Mouse (Mus musculus): ENCODE data around the gene Osbpl9. TPM values are rescaled to one million over a fixed set of nuclear protein-coding genes. Genes with fewer than 3 reads are reported as not detected.

The Osbpl9 gene
- total RNA-seq, 2 experiments from 2014 or later = 48.3 to 54.0 TPM

DNA sequence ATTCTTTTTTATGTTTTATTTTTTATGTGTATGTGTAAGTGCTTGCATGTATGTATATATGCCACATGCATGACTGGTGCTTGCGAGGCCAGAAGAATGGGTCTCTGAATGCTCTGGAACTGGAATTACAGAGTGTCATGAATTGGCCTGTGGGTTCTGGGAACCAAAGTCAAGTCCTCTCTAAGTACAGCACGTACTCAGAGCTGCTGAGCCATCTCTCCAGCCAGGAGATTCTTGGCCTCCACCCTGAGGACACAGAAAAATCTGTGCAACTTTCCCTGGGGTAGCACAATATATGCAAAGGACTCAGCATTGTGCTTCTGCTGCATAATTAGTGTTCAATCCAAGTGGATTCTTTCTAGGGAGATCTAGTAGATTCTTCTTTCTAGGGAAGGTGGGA lies 8.2 kb upstream of the Osbpl9 start:
- DNase-seq (ENCODE audit: low spot score in 2 of 2) = no peak

DNA sequence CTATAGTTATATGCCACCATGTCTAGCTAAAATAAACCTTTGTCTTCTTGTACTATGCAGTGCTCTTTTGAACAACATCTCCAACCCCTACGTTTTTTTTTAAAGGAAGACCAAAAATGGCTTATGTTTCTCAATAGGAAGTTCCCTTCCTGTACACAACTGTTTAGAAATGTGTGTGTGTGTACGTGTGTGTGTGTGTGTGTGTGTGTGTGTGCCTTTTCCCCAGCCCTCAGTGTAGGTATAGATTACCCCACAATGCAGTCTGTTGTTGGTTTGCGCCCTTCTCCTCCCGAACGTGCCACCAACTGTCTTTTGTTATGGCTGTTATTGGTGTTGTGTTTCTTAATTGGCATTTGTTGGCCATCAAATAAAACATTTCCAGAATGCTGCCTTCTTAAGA lies 5.5 kb upstream of the Osbpl9 start:
- no peak for DNase-seq (ENCODE audit: low spot score in 2 of 2)

DNA sequence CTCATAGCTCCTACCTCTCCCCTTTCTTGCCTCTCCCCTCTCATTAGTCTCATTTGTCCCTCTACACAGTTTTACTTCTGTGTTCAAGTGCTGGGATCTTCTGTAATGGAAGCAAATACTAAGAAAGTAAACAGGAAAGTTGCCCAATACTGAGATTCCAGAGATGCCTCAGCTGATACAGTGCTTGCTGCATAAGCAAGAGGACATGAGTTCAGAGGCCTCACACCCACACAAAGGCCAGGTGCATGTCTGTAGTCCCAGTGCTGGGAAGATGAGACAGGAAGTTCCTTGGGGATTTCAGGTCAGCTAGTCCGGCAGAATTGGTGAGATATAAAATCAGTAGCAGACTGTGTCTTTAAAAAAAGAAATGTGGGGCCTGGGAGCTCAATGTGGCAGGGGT lies 2.3 kb upstream of the Osbpl9 start:
- DNase-seq (ENCODE audit: low spot score in 2 of 2) = no peak

DNA sequence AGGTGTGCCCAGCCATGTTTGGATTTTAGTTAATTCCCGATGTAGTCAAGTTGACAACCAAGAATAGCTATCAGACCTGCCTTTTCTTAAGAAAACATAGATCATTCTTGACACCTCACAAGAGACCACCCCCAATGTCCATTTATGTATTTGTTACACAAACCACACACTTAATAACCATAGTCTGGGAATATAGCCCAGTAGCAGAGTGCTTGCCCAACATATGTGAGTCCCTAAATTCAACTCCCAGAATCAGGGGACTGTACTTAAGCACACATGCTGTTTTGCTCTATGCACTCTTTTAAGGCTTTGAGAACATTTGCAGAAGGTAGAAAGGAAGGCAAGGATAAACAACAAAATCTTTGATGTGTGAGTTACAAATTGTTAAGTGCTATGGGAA lies 1.9 kb upstream of the Osbpl9 start:
- no peak for DNase-seq (ENCODE audit: low spot score in 2 of 2)

DNA sequence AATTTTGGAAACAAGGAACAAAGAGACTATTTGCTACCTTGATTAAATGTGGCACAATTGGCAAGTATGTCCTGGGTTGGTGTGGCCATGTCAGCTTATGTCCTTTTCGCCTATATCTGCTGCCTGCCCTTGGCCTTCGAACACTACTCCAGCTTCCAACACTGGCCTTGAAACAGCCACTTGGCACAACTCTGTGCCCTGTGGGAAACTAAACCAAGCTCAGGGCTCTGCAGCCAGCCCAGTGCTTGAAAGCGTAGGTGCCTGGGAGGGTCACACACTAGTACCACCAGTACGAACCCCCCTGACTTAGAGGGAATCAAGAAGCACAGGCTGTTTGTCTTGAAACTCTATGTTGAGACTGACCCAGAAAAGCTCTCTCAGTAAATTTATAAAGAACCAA lies 3.0 kb downstream of the Osbpl9 start:
- DNase-seq (ENCODE audit: low spot score in 2 of 2) = no peak

DNA sequence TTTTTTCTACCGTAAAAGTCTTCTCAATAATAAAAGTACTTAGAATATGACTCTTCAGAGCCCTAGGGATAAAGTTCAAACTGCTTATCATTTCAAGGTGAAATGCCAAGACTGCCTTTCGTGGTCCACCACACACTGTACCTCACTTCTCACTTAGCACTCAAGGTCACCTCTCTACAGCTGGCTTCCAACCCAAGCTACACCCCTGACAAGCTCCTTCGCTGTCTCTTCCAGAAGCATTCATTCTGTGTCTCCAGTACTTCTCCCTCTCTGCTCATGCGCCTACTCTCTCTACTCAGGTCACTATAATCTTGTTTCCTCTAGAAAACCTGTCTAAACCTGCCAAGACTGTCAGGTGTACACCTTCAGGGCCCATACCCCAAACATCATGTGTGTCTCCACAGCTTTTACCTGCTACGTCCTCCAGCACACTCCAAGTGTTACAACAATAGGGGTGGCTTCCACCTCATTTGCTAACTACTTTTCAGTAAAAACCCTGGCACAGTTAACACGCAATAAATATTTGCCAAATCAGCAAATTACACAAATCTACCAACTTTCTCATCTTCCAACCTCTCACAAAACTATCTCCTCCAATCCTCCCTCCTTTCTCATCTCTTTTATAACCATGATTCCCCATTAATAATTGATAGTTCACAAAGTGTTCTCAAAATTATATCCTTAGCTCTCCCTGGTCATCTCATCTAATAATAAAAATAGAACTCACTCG lies 6.0 kb downstream of the Osbpl9 start:
- DNase-seq (ENCODE audit: low spot score in 2 of 2) = no peak

DNA sequence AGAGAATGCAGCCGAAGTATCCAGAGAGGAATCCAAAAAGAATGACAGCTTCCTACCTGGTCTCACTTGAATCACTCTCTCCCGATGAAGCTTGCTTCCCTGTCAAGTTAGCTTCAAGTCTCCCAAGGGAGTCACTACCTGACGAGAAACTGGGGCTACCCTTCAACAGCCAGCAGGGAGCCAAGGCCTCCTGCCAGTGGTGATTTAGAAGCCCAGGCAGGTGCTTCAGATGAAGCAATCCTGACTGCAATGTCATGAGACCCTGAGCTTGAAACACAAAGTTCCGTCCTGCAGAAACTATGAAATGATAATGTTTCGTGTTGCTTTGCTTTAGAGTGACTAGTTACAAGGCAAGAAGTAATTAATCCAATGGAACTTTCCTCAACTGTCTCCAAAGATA lies 8.2 kb downstream of the Osbpl9 start:
- no peak for DNase-seq (ENCODE audit: low spot score in 2 of 2)

DNA sequence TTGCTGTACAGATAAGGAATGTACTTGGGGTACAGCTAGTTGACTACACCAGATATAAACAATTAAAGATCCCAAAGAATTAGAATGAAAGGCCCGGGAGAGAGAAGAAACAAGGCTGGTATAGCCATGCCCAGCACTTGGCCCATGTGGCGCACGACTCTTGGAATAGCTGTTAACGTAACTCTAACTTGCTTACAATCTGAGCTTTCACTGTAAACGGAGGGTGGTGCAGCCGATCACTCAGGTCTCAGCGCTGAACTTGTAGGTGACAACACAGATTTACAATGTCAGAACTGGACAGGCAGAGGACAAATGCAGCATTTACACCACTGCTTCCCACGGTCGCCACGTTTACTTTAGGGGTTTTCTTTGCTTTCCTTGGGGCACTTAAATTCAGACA lies 10.5 kb downstream of the Osbpl9 start:
- no peak for DNase-seq (ENCODE audit: low spot score in 2 of 2)

DNA sequence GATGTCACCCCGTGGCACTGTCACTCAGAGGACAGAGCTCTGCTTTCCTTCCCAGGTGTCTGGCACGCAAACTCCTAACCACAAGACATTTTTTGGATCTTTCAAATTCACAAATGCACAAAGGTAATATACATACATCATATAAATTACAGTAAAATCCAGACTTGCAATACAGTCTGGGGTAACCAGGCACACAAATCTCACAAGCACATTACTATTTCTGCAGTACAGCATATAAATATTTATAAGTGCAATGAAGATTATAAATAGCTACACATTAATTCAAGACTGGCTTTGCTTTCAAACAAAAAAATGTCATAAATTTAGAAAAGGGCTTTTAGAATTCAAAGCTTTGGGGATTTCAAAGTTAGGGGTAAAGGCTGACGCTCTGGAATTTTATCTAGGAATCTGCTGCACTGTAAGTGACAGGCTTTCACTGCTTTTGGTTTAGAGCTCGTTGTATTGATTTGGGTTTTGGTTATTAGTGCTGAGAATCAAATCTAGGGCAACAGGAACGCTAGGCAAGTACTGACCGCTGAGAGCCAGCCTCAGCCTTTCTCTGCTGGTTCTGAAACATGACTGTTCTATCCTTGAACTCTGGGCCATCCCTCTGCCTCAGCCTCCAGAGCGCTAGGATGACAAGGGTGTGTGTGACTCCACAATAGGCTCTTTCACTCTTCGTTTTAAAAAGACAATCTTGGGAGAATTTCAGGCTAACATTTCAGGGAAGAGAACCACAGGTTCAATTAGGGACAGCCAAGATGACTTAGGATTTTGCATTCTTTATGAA lies 16.3 kb downstream of the Osbpl9 start:
- DNase-seq (ENCODE audit: low spot score in 2 of 2) = no peak

DNA sequence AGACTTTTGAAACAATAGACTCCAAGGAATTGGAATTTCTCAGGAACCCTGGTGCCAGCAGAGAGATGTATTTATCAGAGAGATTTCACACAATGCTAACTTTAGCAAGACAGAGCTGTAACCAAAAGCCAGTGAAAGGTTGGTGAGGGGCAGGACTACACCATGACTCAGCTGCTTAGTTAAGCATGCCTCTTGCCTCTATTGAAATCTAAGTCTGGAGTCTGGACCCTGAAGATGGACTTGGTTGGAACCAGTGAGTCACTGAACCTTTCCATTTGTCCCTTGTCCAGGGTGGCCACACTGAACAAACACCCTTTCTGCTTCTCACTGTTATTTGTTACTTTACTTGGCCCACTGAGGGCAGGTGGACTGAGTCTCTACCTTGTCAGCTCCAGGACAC lies 26.4 kb downstream of the Osbpl9 start:
- DNase-seq (ENCODE audit: low spot score in 2 of 2) = no peak

DNA sequence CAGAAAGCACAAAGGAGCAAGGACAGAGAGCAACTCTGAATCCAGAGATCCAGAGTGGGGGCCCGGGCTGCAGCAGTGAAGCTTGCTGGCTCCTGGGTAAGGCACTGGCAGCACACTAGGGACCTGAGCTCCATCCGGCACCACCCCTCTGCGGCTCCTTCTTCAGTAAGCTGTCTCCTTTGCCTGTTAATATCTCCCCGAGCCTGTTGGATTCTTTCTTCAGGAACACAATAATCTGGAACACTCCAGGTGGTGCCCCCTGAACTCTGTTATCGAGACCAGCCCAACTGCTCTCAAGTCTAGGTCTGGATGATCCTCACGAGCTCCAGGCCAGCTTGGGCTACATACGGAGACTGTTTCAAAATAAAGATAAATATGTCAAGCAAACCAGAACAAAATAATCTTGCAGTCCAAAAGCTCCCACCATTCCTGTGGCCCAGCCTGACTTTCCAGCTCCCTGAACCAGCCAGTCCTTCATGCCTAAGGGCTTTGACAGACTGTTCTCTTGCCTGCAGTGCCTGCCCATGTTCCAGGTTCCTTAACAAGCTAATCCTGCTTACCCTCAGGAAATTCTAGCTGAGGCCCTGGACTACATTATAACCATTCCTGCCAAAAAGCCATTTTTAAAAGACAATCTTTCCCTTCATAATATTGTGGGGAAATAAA lies 28.2 kb downstream of the Osbpl9 start:
- DNase-seq (ENCODE audit: low spot score in 2 of 2) = no peak

DNA sequence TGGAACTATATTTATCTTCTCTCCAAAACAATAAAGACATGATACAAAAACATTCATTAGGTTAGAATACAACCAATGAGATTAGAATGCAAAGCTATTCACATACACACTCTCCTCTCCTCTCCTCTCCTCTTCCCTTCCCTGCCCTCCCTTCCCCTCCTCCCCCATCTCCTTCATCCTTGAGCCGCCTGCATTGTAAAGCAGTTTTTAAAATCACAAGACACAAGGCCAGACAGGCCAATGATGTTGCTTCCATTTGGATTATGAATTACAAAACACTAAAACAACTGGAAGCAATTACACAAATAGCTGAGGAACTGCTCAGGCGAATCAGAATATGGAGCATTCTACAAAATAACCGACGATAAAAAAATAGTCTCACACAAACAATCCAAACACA lies 28.7 kb downstream of the Osbpl9 start:
- DNase-seq (ENCODE audit: low spot score in 2 of 2) = no peak

DNA sequence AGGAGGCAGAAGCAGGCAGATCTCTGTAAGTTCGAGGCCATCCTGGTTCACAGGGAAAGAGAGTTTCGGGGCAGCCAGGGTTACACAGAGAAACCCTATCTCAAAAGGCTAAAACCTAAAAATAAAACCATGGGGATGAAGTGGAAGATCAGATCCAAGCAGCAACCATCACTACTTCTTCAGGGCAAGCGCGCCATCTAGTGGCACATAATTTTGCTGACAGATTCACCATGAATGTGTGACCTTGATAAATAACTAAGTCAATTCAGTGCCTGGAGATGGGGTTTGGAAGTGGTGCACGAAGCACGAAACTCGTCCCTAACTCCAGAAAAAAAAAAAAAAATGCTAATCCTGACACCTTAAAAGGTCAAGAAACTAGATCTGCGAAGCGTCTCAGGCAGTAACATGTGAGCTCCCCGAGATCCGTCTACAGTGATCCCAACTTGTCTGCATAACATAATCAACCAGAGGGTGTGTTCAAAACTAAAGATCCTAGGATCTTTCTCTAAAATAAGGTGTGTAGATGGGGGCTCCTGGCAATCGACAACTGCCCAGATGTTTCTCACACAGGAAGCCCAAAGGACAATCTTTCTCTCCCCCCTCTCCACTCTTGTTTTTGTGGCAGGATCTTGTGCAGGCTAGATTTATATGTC lies 36.4 kb downstream of the Osbpl9 start:
- peak; percentile 64 to 95 for DNase-seq (ENCODE audit: low spot score in 2 of 2)

DNA sequence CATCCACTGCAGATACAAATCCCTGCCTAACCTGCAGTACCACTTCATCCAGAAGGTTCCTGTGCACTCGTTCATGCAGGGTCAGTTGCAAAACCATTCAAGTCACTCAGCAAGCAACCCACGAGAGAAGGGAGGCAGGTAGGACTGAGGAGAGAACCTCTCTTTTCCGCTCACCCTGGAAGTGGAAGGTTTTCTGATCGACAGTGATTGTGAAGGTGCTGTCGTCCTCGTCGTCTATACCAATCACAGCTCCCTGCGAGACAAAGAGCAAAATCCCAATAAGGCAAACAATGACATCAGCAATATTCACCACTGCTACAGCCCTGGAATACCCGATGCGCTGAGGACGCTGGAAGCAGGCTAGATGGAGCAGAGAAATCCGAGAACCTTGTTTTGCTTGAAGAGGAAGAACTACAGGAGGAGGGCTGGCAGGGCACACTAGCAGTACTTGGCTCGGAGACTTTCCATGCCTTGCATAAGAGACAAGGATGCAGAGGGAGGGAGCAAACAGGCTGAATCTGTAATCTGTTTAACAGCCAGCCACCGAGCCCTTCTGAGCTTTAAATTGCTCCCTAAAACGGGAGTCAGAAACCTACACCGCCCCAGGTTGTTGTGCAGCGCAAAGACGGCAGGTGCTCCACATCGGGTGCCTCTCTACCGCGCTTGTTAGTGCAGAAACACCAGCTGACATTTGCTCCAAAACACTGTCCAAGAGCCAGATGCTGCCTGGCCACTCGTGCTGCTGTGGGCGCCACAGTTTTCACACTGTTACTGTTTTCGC lies 45.4 kb downstream of the Osbpl9 start:
- peak; percentile 32 to 59 for DNase-seq (ENCODE audit: low spot score in 2 of 2)

DNA sequence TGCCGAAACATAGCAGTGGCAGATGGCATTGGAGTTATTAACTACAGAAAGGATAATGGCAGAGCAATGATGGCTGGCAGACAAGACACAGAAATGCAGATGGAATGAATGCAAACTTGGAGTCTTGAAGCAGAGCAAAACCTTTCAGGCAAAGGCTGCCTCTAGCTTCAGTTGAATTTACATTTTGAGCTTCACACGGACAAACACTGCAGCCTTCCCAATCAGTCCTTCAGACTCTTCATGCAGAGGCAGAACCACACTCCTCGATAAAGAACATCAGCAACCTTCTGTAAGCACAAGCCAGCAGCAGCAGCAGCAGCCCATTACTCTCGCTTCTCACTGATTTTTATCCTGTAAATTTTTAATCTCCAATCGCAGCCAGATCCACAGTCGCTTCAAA lies 46.0 kb downstream of the Osbpl9 start:
- no peak for DNase-seq (ENCODE audit: low spot score in 2 of 2)

DNA sequence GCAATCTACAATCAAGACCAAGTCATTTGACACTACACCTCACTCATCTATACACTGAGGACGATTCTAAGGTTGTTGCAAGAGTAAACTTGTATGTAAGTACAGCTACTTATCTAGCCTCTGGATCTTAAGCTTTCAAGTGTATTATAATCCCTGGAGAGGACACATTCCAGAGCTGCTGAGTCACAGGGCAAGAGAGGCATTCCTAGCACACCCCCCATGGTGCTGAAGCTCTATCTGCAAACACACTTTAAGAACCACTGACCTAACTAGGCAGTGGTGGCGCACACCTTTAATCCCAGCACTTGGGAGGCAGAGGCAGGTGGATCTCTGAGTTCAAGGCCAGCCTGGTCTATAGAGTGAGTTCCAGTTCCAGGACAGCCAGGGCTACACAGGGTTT lies 51.9 kb downstream of the Osbpl9 start:
- DNase-seq (ENCODE audit: low spot score in 2 of 2) = no peak

DNA sequence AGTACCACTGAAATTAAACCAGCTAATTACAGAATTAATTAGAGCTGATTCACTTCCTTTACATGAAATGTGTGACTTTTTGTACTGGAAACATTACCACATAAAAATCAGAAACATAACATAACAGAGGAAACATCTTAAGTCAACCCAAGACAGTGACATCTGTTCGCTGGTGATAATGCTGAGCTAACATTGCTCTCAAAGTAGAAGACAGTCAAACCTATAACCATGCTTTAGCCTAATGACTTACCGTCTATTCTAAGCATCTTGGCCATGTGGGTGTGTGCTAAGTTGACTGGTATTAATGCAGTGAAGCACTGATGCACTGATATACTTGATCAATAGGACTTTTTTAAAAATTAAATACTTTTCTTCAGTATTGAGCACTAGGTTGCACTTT lies 52.7 kb downstream of the Osbpl9 start:
- no peak for DNase-seq (ENCODE audit: low spot score in 2 of 2)

DNA sequence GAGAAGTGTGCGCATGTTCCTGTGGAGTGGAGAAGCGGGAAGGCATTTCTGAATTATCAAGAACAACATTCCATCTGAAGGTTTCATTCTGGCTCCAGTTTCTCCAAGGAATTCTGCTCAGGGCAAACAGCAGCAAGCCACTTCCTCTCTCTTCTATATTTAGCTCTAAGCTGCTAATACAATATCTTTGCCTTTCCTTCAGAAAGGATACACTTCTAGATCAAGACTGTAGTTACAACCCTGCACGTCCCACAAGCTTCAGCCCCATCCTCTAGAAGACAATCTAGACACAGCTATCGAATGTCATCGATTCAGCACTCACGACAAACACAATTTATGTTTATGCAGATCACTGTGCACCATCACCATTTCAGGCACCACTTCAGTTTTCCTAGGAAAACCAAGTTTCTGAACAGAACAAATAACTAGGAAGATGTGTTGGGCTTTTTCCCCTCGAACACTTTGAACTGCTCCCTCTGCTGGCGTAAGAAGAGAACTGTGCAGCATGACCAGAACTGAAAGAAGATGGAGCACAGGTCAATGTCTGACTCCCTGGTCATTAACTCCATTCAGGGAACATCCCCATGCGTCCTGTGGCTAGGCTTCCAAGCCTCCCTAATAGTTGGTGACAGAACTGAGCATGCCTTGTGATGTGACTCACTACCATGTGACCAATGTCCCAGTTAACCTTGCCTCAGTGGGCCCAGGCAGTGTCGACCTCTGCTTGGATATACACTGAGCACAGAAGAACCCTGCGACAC lies 54.6 kb downstream of the Osbpl9 start:
- DNase-seq (ENCODE audit: low spot score in 2 of 2) = peak; percentile 18 to 41

DNA sequence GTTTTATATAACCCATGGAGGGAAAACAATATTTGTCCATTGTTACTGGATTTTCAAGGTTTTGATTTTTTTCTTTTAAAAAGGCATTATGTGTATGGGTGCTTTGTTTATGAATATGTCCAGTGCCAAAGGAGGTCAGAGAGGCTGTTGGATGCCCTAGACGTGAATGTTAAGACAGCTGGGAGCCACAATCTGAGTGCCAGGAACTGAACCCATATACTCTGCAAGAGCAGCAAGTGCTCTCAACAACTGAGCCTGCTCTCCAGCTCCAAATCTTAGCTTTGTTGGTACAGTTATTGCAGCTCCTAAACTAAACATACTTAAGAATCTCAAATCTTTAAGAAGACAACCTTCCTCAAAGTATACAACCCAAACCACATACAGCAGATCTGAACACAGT lies 59.0 kb downstream of the Osbpl9 start:
- DNase-seq (ENCODE audit: low spot score in 2 of 2) = no peak

DNA sequence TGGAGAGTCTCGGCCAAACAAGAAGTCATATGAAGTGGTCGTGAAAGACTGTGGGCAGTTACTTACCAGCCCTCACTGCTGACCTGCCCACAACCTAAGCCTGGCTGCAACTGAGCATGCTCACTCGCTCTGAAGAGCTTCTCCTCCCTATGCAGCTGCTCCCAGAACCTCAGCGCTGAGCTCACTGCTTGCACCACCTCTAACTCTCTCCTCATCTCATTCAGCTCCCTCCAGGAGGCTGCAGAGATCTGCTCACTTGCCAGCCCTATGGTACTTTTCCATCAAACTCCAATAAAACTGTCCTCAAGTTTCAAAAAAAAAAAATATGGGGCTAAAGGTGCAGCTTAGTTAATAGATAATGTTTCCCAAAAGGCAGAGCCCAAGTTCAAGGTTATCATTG lies 63.5 kb downstream of the Osbpl9 start:
- DNase-seq (ENCODE audit: low spot score in 2 of 2) = no peak
